Mouse (Mus musculus): Measurements from ENCODE around the gene March8.

March8 gene

DNA sequence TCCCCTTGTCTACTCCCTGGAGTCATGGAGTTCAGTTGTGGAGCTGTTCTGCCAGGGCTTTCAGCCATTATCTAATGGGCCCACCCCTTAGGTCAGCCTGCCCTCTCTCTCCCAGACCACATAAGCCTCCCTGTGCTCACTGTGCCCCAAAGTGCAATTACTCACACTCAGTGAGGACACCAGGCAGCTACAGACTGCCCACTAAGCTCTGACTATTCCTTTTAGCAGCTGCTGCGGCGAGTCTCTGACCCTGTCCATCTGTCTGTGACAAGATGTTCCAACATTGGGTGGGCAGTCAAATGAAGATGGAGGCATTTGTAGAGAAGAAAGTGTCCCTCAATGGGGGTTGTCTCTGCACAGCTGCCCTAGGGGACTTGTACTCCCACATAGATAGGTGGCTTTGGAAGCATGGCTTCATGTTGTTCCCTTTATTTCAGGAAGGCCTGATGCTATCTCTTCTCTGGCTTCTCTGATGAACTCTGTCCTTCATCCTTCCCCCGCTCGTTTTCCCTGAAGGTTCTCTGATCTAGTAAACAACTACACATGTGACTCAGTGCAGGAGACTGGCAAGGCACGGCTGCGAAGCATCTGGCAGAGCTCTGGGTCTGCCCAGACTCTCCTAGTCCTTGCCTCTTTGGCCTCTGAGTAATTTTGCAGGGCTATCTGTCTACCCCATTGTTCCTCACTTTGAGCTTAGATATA, 70.3 kb downstream of the March8 start:
- no peak for DNase-seq (ENCODE audit: low read depth, low spot score)

DNA sequence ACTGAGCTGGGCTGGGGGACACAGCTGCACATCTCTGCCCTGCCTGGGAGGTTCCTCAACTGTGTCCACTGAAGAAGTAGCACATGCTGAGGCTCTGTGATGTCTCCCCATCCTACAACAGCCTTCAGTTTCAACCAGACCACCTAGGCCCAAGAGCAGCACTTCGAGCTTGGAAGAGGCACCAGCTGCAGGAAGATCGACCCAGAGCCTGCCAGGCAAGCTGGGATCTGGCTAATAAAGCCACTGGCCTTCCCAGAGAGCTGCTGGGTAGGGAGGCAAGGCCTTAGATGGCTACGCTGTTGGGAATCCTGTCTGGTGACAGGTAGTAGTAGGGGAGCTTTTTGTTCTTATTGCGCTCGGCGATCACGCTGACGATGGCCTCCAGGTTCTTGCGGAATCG, 72.6 kb downstream of the March8 start:
- no peak for DNase-seq (ENCODE audit: low read depth, low spot score)

DNA sequence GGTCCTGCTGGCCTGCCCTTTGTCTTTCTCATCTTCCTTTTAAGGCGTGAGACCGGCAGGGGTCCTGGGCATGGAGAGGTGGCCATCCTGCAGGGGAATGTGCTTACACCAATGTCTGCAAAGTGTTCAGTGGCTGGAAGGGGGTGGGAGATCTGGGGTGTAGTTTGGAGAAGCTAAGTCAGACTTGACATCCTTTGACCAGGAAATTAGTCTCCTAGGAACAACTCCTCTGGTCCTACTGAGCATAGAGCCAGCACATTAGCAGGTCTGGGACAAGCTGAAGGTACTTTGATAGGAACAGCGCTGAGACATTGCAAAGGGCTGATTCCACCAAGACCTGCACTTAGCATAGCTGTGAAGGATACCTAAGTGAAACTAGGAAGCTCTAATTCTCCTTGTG, 73.9 kb downstream of the March8 start:
- no peak for DNase-seq (ENCODE audit: low read depth, low spot score)

DNA sequence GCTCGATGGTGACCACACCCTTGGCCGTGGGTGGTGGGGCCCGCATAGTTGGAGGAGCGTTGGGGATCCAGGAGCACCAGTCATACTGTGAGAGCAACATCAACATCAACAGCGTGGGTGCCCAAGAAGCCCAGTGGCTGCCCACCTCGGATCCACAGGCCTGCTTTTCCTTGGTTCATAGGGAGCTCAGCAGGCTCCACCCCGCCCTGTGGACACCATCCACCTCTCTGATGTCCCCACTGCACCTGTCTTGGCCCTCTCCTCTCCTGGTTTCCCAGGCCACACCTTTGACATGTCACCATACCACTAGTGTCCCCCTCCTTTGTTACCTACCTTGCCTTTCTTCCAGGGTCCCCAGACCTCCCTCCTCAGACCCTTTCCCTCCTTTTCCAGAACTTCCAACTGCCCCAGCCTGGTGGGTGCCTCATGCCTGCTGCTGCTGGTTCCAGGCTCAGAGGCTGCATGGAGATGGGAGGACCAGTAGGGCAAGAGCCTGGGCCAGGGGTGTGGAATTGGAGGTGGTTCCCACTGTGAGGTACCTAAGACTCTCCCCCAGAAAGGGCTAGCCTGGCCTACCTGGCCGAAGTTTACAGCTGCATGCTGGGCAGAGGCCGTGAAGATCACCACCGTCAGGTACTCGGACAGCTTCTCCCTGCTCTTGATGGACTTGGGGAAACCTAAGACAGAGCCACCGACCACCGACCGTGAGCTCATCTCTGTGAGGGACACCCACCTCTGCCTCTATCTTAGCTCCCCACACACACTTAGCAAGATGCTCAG, 74.9 kb downstream of the March8 start:
- no peak for DNase-seq (ENCODE audit: low read depth, low spot score)

DNA sequence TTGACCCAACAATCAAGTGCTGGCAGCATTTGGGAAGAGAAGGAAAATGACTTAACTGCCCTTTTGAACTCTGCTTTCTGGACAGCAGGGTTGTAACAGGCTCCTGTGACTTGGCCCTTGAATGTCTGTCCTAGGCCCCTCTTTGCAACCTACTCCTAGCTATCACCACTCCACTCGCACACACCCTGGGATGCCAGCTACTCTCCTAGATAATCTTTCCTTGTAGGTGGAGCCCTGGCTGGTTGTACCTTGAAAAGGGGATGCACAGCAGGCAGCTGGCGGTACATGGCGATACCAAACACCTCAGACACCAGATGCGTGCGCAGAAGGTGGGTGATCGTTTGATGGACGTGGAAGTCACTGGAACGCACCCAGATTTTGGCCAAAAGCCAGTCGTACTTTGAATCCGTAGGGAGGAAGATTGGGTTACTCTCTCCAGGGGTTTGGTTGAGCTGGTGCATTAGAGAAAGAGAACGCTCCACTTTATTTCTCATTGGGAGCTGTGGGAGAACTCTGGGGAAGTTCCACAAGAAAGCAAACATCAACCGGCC, 77.4 kb downstream of the March8 start:
- DNase-seq (ENCODE audit: low read depth, low spot score), result no peak

DNA sequence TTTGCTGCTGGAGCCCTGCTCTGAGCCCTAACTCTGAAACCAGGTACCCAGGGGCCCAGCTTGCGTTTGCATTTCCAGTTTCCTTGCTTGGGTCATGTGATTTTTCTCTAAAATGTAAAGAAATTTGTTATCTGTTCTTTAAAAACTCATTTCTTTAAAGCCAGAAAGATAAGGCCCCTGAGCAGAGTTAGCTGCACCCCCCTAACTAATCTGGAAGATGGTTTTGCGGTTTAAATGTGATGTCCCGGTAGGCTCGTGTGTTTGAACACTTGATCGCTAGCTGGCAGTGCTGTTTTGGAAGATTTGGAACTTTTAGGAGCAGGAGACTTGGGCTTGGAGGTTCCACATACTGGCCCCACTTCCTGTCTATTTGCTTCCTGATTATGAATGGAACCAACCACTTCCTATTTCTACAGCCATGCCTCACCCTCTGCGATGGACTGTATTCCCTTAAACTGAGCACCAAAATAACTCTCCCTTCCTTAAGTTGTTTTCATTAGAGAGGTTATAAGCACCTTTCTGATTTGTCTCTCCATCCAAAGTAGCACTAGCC, 78.3 kb downstream of the March8 start:
- DNase-seq (ENCODE audit: low read depth, low spot score), result no peak

DNA sequence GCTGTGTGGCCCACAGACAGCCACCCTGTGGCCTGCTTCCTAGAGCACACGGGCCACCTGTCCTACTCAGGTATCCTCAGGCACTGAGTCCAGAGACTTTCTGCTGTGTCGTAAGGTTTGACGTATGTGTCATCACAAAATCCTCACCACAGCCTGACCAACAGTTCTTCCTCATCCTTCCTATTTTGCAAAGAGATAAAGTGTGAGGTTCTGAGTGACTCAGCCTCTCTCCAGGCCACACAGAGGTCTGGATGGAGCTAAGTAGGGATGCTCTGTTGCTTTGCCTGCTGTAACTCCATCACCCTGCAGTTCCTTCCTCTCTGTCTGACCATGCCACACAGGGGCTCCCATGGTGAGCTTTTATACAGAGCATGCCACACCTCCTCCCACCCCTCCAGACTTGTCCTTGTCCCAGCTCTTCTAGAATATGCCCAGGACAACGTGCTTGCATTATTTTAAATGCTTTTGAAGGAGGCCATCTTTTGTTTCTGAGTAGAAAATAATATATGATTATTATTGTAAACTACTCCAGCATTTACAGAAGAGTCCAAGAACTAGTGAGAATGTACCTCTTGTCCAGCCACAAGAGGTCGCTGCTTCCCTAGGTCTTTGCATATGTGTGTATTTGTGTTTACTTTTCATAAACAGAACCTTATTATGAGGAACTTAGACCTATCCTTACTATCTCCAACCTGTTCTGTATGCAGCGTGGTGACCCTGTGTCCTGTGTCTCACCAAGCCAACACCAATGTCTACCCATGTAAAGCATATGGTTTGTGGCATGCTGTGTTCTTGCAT, 79.9 kb downstream of the March8 start:
- DNase-seq (ENCODE audit: low read depth, low spot score), result peak; percentile 22

DNA sequence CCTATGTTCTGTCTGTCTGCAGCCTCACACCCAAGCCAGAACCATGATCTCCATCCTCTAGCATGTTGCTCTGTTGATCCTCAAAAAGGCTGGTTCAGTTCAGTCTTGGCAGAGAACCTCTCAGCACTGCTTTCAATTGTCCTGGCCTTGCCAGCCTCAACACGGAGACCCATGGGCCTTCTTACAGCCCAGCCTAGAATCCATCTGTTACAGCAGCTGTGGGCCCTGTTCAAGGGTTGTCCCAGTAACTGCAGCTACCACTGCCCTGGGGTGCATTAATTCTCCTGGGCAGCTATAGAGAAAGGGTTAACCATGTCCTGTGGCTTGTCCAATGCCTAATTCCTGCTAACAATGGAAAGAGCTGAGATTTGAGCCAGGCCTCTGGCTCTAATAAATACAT, 80.7 kb downstream of the March8 start:
- DNase-seq (ENCODE audit: low read depth, low spot score), result no peak

DNA sequence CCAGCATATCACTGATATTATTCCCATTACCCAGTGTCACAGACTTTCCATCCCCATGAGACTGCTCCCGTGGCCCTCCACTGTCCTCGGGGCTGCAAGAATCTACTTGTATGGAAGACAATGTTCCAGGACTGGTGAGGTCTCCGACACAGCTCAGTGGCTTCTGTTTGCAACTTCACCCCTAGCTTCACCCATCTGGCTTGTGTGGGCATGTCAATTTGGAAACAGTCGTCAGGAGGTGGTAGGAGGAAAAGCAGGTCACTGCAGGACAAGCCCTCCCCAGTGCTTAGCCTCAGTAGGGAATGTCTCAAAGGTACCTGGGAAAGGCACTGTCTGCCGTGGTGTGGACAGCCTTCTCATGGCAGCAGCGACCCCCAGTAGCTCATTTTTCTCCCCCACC, 81.9 kb downstream of the March8 start:
- no peak for DNase-seq (ENCODE audit: low read depth, low spot score)

DNA sequence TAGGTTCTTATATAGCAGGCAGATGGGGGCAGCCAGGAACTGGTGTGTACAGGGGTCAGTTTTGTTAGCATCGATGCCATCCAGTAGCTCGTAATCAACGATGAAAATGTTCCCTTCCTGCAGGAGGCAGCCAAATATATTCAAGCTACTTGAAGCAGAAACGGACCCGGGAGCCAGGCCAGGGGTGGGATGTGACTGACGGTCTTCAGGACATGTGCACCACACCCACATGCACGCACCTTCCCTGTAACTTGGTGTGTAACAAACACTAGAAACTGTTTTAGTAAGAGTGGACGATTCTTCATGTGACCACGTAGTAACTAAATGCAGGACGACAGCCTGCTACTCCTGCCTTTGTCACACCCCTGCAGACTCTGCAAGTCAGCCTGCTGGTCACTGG, 82.4 kb downstream of the March8 start:
- no peak for DNase-seq (ENCODE audit: low read depth, low spot score)

DNA sequence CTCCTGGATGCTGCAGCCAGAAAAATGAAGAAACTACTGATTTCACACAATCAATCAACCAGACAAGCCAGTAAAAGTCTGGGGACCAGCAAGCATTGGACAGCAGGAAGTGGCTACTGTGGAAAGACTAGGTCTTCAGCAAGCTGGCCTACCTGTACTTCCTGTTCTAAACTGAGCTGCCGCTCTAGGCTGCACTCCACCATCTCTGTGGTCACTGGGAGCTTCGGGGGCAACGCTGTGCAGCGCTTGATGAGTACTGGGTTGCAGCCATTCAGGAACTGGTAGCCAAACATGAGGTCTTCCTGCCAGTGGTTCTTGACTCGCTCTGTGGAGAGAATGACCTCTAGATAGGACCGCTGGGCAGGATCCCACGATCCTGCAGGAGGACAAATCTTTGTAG, 85.2 kb downstream of the March8 start:
- DNase-seq (ENCODE audit: low read depth, low spot score), result no peak

DNA sequence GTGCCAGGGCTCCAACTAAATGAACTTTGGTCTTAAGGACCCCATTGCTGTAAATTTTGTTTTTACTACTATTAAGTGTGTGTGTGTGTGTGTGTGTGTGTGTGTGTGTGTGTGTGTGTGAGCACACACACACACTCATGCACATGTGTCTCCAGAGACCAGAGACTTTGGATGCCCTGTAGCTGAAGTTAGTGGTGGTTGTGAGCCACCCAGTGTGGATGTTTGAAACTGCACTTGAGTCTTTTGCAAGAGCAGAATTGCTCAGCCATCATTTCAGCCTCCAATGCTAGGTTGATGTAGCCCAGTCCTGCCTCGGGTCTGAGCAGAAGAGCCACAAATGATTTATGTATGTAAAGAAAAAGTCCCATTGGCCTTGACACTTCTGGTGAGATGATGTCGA, 85.8 kb downstream of the March8 start:
- no peak for DNase-seq (ENCODE audit: low read depth, low spot score)

DNA sequence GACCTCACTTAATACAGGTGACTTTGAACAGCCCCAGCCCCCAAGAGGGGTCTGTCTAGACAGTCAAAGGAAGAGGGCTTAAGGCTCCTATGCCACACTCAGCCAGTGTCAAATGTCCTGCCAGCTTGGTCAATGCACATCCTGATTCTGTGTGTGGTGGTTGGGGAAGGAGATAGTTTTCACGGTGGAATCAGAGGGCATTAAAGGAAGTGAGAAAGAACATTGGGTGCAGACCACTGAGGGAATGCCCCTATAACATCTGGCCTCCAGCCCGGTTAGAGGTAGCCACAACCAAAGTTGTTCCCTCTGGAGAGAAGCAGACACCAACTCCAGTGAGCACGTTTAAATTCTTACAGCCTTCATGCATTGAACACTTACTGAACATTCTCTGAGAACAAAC, 89.7 kb downstream of the March8 start:
- no peak for DNase-seq (ENCODE audit: low read depth, low spot score)

DNA sequence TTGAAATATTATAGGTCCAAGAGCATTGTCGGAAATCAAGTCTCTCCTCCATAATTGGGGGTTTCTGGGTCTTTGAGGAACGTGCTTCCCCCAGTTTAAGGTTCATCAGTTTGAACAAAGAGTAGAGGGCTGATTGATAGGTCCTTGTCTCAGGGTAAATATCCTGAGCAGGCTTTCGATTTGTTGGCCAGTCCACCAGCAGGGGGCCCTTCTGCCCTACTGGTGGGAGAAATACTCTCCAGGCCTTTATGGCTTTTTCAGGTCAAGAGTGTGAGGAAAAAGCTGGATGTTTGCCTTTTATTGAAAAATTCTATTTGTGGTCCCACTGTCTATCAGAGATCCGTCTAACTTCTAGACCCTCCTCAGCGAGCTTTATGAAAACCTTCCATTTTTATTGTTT, 90.5 kb downstream of the March8 start:
- DNase-seq (ENCODE audit: low read depth, low spot score), result no peak

DNA sequence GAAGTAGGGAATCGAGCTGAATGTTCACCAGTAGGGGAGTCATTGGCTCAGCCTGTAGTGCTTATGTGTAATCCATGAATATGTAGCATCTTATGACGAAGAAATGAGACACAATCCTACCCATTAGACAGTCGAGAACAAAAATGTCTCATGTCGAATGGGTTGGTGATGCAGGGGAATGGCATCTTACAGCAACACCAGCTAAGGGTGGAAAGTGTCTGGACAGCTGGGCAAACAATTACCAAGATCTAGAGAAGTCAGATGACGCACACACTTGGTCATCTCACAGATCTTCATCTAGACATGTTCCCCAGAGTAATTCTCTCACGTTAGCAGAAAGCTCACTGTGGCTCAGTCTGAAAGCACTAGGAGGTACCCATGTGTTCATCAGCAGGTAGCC, 101.0 kb downstream of the March8 start:
- no peak for DNase-seq (ENCODE audit: low read depth, low spot score)

DNA sequence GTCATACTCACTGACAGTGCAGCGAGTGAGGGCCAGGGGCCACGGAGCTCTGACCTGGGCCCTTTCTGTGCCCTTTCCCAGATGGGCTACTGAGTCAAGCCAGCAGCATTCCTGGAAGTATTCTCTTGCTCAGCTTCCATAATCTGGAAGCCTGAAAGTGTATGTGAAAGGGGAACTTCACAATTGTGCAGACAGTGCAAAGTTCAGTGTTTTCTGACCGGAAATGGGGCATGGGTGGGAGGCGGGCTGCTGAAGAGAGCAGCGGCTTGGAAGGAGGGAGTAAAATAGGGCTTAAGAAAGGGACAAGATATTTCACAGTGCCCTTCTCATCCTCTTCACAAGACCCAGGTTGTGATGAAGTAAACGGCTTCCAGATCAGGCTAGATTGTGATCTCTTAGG, 101.7 kb downstream of the March8 start:
- no peak for DNase-seq (ENCODE audit: low read depth, low spot score)

DNA sequence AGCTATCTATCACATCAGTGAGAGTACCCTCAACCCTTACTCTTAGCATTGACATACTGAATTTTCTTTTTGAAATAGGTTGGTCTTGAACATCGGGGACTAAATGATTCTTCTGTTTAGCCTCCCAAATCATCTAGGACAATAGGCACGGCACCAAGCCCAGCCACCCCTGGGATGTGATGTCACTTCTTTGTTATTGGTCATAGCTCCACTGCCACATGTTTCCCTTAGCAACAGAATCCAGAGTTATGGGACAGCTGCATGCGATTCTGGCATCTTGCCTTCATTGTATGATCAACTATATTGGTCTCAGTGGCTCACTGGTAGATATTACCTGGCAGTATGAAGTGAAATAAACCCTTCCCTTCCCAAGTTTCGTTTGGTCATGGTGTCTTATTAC, 102.6 kb downstream of the March8 start:
- no peak for DNase-seq (ENCODE audit: low read depth, low spot score)

DNA sequence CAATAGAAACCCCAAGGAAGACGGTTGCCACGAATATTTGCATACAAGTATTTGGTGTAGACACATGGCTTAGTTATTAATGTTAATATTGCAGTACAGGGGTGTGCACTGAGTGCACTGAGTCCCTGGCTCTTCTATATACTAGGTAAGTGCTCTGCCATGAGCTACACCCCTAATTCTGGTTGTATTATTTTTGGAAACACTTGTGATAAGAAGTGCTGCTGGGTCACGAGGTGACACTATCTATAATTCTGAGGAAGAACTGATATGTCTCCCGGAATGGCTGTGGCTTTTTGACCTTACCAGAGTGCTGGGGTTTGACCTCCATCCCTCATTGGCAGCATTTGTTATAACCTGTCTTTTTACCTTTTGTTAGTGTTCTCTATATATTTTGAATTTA, 103.0 kb downstream of the March8 start:
- DNase-seq (ENCODE audit: low read depth, low spot score), result no peak

DNA sequence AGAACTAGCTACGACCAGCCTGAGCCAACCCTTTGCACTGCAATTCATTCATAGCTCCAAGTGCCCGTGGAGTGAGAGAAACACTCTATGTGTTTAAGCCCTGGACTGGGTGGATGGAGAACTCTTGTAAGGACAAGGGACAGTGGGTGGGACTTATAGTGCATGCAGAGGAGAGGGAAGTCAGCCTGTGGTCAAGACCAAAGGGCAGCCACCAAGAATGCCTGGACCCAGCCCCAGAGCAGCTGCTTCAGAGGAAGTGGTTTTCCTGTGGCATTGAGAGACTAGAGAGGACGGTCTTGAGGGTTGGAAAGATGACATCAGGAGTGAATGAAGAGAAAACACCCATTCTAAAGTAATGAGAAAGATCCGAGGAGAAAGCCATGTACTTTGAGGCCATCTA, 118.0 kb downstream of the March8 start:
- no peak for DNase-seq (ENCODE audit: low read depth, low spot score)

DNA sequence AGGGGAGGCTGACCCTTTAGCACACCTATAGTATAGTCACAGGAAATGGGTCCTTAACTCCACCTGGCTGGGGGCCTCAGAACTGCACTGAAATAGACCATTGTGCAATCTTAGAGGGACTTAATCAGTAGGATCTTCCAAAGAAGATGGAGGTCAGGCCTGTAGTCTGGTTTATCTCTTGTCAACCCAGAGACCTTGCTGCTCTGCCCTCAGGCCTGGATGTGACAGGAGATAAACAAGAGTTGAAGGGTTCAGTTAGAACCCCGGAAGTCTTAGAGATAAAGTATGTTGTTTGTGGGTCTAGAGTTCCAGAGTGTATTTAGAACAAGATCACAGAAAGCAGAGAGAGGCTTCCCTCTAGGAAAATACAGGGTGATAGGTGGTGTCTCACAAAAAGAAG, 118.7 kb downstream of the March8 start:
- no peak for DNase-seq (ENCODE audit: low read depth, low spot score)

DNA sequence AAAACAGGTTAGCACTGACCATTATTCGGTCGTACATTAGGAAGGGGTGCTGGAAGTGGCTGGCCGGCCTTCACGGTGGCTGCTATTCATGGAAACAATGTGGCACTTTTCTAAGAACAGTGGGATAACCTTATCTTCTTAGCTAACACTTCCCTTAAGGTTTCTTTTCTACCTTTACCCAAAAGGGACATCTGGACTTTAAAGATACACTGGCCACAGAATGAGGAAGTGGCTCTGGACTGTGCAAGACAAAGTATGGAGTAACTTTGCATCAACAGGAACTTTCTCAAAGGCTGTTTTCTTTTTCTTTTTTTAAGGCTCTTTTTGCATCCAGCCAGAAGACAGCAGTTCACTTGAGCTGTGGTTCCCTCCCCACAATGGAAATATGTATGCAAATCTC, 120.9 kb downstream of the March8 start:
- DNase-seq (ENCODE audit: low read depth, low spot score), result no peak

Data from c-Kit-negative CD71-positive TER-119-positive erythroid progenitor cells, embryonic 14.5 days (primary cell).